Mouse (Mus musculus) spleen, embryonic (tissue): Measurements from ENCODE around the gene Uspl1.
"Not testable (repeated sequence)": the region's sequence is repeated elsewhere in the genome, so short reads cannot be mapped to it uniquely, and the experiment has no call there.

ENCODE experiments used
- CTCF ChIA-PET: fragments of 350-600 bp; sonication (Branson Sonifier 250); formaldehyde crosslinking; loops from one replicate; lab custom pipeline; 2022; lab: Charles Lee

The Uspl1 gene

GRCm38 (mm10) chr5:149184104-149184843 is at the start of gene Uspl1, which contains the start of gene Hmgb1:
TSS of gene Uspl1 (plus strand) at chr5:149184350.
TSS of gene Hmgb1 (minus strand) at chr5:149184489.
- CTCF ChIA-PET: interaction anchor here (0.5 to 0.7 kb wide), 2 partner anchors 78 to 506 kb away, joined by 3 read pairs; no protein-coding TSS in a partner anchor

DNA sequence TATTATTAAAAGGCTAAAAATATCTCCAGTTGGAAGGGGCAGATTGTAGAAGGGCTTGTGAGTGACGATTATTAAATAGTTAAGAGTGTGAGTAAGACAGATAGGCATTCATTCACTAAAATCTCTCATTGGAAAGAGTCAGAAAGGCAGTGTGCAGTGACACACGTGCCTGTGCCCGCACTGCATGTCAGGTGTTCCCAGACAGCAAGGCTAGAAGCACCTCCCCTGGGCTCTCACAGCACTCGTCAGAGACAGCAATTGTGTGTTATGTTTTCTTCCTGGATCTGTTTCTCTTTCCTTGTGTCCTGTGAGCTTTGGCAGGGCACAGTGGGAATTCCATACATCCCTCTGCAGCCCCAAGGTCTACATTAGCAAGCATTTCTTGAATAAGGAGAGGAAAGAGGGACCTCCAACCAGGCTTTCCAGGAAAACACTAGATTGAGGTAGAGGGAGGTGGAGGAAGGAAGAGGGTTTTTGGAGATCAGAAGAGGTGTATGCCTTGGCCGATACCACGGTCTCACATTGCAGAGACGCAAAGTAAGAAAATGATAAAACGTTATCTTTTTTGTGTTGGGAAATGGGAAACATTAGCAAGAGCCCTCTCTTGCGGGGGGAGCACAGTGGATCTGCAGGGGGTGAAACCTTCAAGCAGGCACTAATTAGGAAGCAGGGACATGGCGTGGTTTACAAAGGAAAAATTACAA is 49.2 kb upstream of the Uspl1 start:
- CTCF ChIA-PET: no interaction called here

DNA sequence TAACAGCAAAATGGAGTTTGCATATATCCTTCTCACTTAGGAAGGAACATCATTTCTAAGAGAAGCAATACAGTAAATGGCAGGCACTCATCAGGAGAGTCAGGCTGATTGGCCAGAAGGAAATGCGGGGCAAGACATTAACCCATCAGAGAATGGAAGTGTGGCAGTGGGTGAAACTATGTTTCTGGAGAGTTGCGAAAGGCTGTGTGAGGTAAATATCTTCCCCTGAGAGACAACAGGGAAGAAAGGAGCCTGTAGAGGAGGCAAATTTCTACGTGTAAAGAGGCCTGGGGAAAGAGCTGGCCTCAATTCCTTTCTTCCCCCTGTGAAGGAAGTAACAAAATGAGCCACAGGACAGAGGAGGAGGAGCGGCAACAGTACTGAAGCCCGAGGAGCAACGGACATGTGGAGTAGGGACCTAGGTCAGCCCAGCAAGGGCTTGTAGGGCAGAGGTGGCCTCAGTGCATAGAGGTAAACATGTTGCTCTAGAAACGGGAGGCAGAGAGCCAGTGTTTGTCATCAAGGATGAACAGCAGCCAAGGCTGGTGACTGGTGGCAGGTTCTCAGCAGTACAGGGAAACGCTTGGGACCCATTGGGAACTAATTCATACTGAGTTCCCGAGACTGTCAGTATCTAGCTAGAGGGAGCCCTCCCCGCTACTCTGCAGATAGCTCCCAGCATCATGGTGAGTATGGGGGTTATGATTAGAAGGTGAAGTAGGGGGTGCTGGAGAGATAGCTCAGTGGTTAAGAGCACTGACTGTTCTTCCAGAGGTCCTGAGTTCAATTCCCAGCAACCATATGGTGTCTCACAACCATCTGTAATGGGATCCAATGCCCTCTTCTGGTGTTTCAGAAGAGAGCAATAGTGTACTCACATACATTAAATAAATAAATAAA is 48.4 kb upstream of the Uspl1 start:
- CTCF ChIA-PET: no interaction called here

GRCm38 (mm10) chr5:149136933-149137365 is 47.2 kb upstream of the Uspl1 start:
- CTCF ChIA-PET: no interaction called here

GRCm38 (mm10) chr5:149137447-149137846 is 46.7 kb upstream of the Uspl1 start:
- CTCF ChIA-PET: no interaction called here

DNA sequence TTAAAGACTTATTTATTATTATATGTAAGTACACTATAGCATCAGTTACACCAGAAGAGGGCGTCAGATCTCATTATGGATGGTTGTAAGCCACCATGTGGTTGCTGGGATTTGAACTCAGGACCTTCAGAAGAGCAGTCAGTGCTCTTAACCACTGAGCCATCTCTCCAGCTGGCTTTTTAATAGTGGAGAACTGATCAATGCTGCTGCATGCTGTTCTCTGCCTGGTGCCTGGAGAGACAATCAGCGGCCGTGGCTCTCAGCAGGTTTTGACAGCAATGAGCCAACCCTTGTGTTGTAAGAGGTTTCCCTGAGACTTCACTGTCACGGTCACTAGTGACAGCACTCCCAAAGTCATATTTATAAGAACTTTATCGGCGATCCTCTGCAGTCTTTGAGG is 46.1 kb upstream of the Uspl1 start:
- CTCF ChIA-PET: not testable (repeated sequence)

- CTCF ChIA-PET: no interaction called here
Measured at GRCm38 (mm10) chr5:149140336-149140735, 43.8 kb upstream of the Uspl1 start.

GRCm38 (mm10) chr5:149141155-149141554 is 43.0 kb upstream of the Uspl1 start:
- CTCF ChIA-PET: not testable (repeated sequence)

DNA sequence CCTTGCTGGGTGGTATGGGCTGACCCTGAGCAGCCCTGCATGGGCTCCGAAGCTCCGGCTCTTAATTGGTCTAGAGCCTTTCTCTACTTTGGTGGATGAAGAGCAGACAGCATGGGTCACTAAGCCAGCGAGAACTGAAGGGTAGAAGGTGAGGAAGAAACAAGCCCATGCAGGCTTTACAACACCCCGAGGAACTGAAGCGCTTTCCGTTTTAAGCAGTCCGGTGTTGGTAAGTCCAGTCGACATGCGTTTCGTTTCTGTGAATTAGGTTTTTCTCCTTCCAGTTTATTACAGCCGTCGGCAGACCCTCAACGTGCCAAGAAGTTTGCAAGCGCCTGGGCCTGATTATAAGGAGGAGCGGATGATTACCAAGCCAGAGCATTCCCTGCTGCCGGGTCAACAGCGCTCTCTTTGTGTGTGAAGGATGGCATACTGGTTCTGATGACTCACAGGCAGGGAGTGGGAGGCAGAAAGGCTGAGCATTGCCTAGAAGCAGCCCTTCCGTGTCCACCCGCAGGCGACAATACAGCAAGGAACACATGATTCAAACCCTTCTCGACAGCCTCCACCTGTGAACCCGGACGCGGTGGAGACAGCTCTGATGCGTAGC is 40.3 kb upstream of the Uspl1 start:
- CTCF ChIA-PET: no interaction called here

- CTCF ChIA-PET: no interaction called here
Measured at GRCm38 (mm10) chr5:149146691-149147090, 37.5 kb upstream of the Uspl1 start.

DNA sequence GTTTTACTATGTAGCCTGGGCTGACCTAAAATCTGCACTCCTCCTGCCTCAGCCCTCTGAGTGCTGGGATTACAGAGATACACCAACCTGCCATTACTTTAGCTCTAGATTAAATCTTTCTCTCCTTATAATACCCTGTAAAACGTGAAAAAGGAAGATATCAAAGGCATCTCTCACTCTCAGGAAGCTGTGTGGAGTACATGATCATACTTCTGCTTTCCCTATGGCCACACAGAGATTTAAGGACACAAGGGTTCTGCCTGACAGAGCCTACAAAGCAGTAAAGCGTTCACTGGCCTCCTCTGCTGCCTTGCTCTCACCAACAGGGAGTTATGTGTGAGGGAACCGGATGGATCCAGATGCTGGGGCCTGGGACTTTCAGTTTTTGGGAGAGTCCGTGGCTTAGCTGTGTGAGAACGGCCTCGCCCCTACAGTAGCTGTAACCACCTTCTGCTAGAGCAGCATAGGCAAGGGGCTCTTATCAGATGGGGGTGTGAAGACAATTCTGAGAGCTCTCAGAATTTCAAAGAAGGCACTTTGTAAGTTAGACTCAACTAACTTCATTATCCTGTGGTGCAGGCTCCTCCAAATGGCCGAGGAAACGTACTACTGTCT is 36.7 kb upstream of the Uspl1 start:
- CTCF ChIA-PET: no interaction called here

DNA sequence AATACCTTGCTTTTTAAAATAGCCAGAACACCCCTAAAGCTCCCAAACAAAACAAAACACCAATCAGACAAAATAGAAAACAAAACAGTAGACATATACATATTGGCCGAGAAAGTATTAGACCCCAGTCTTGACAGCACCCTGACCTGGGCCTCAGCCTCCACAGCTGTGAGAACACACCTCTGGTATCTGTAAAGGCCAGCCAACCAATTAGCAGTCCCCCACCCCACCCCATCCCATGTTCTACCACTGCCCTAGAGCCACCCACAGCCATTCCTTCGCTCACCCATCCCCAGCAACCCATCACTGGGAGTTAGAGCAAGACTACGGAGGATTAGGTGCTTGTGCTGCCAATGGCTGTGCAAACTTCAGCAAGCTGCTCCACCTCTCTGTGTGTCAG is 33.3 kb upstream of the Uspl1 start:
- CTCF ChIA-PET: no interaction called here

GRCm38 (mm10) chr5:149152063-149152773 is 31.9 kb upstream of the Uspl1 start:
- CTCF ChIA-PET: no interaction called here

DNA sequence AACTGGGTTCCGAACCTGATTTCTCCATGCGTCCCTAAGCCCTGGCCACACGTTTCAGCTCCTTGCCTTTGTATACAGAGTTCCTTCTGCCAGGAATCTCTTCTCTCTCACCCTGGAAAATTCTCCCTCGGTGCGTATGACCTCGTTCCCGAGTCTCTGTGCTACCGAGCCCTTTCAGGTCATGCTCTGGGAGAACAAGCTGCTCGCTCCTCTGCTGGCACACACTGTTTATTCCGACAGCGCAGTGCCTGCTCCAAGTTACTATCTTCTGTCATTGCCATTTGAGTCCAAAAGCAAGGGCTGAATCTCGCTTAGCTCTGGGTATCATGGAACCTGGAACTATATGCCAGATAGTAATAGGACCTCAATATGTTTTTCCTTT is 31.4 kb upstream of the Uspl1 start:
- CTCF ChIA-PET: no interaction called here

DNA sequence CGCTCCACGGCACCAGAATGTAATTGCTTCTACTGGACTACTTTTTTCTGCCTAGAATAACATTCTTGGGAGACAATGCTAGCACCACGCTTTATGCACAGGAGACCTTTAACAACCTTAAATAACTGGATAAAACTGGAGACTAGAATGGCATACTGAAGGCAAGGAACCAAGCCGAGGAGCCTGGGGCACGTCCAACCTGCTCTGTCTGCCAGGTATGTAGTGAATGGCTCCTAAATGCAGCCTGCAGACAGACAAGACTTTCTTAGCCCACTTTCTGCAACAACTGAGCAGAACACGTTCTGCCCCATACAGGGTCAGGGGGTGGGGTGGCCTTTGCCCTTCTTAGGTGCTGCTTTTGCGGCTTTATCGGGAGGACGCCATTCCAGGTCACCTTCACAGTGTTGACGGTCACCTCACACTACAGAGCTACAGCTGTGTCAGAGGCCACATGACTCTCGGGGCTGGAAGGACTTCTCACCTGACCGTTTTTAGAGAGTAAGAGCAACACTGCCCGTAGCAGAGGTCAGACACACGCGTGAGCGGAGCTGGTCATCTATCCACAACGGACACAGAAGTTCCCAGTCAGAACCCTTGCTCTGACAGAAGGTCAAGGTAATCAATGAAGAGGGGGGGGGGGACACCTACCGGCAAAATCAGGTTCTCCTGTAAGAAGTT is 27.1 kb upstream of the Uspl1 start:
- CTCF ChIA-PET: no interaction called here

GRCm38 (mm10) chr5:149159021-149159420 is 25.1 kb upstream of the Uspl1 start:
- CTCF ChIA-PET: no interaction called here

- CTCF ChIA-PET: no interaction called here
Measured at GRCm38 (mm10) chr5:149160469-149160868, 23.7 kb upstream of the Uspl1 start.

- CTCF ChIA-PET: no interaction called here
Measured at GRCm38 (mm10) chr5:149162890-149163289, 21.3 kb upstream of the Uspl1 start.

DNA sequence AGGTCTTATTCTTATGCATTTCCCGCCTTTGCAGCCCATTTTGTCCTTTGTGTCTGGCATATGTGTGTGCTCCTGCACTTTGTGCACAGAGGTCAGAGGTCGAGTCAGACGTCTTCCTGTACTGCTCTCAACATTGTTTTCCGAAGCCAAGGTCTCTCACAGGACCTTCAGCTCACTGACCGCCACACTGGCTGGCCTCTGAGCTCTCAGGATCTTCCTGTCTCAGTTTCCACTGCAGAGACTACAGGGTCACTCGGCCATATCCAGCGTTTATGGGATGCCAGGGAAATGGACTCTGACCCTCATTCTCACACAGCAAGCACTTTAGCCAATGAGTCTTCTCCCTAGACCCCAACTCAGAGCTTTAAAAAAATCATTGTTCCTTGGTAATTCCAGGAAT is 19.3 kb upstream of the Uspl1 start:
- CTCF ChIA-PET: interaction anchor here (0.6 kb wide), 1 partner anchor 440 kb away, joined by 14 read pairs; no protein-coding TSS in a partner anchor

GRCm38 (mm10) chr5:149166011-149166410 is 18.1 kb upstream of the Uspl1 start:
- CTCF ChIA-PET: no interaction called here
